Mouse (Mus musculus) c-Kit-positive CD71-positive TER-119-positive erythroid progenitor cells, embryonic 14.5 days (primary cell): Measurements from ENCODE around the gene Sycp3.
A peak's percentile ranks its signal among the peaks of the same experiment; 100 is the strongest.
"Not testable (repeated sequence)": the region's sequence is repeated elsewhere in the genome, so short reads cannot be mapped to it uniquely, and the experiment has no call there.

Experiments used
- DNase-seq: peaks from one replicate; pipeline ENCODE4 v3.0.0-alpha.2; 2013; ENCODE audit warnings: low spot score

Sycp3 gene

DNA sequence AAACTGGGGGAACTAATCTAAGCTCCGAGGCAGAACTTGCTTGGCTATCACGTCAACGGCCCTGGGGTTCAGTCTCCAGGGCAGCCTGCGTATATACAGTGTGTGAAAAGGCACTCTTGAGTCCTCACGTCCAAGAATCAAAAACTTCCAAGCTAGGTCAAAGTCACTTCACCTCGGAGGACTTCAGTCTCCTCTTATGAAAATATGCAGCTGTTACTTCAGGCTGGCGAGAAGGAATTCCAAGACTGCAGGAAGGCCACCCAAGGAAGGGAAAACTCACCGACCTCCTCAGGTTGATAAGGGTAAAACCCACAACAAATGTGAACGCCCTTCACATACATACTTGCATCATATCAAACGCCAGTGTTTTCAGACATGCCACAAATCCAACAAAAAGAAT, 42.0 kb downstream of the Sycp3 start:
- no peak for DNase-seq

DNA sequence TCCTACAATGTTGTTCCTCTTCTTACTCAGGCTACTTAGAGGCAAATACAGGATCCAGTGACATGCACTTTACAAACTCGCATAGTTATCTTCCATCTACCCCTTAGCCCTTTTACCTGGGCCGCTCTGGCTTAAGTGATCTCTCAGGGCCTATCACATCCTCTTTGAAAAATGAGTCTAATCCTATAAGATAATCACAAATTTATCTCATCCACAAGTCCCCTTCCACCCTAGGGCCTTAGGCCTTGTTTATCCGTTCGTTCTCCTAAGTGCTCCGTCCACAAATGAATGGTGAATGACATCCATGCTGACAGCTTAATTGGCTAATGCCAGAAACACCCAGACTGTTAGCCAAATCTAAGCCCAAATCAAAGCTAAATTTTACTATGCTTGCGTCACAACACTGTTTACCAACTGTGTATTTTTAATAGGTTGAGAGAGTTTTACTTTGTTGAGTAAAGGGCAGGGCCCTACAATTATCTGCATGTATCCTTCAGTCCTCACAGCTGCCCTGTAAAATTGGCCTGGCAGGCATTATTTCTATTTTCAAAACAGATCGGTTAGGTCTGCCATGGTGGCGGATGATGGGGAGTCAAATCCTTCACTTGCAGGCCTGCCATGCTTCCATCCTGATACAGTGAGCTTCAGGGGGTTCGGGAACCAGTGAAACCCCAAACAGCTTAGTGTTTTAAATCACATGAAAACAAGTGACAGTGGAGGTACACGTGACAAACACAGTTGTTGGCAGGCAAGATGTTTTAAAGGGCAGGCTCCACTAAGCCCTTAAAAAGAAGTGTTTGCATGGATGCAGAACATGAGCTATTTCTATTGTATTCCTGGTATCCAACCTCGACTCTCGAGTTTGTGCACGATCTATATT, 42.8 kb downstream of the Sycp3 start:
- DNase-seq = no peak

DNA sequence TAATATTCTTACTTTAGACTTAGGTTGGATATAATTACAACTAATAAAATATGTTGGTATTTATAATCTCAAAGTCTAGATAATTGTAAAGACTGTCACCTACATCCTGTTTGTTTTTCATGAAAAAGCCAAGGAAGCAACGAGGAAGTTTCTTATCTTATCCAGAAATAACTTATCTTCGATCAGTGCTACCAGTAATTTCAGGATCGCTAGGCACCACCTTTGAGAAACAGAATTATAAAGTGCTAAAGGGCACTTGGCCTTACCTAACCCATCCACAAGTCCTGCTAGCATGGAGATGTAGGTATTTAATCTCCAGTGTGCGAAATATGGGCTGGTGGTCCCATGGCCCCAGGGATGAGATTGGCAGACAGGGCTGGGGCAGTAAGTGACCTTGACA, 43.5 kb downstream of the Sycp3 start:
- no peak for DNase-seq

DNA sequence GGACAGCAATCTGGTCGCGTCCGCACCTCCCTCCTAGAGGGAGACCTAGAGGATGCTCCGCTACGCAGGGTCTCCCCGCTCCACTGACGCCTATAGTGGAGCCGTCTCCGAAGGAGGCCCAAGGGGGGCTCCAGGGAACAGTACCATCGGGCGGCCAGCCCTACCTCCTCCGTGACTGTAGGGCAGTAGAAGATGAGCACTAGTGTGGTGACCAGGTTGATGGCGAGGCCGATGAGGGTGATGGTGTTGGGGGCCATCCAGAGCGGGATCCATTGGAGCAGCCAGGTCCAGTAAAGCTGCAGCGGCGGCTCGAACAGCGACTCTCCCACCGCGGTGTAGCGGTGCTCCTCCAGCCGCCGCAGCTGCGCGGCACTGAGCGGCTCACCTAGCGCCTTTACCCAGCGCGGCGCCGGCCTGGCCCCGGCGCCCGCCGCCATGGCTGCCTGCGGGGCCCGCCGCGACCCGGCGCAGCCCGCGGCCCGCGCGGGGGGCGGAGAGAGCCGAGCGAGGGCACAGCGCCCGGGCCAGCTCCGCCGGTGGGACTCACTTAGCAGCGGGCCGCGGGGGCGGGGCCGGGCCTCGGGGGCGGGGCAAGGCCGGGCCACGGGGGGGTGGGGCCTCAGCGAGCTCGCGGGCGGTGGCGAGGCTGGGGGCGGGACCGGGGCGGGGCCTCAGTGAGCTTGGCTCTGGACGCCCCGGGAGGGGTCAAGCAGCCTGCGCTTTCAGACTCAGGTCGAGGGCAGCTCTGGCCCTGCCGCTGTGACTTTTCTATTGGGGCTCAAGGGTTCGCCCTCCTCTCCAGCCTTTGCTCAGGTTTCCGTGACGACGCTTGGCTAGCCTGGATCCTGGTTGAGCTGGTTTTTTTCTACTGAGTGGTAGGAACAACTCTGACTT, 44.3 kb downstream of the Sycp3 start, which contains the start of gene Chpt1:
Gene Chpt1, minus strand, starts transcription at position 653 of the 894 bp plus-strand sequence.
- DNase-seq = peak; percentile 70

DNA sequence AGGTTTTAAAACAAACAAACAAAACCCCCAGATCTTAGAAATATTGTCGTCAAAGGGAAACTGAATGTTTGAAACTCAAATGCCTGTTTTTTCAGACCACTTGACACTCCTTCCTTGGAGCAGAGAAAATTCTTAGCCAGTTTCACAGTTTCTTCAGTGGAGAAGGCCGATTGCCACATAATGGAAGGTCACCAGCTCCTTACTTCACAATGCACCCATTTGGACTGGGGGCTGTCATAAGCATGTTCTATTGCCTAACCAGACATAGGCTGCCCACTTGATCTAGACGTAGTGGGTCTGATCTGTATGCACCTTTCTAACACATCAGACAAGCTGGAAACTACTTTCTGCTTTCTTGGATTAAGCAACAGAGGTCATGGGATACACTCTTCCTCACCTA, 45.1 kb downstream of the Sycp3 start:
- no peak for DNase-seq

DNA sequence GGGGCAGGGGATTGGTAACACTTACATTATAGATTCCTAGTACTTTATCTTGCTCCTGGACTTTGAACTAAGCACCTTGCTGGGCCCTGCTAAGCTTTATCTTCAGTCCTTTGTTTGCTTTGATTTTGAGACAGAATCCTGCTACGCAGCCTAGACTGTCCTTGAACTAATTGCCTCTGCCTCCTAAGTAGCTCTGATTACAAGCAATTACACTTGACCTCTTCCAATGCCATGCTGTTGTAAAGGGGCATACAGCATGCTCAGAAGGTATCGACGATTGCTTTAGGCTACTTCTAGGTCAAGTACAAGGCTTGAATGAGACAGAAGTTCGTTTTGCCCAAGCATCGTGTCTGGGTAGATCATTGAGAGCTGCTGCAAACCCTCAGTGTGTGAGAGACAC, 45.9 kb downstream of the Sycp3 start:
- no peak for DNase-seq

DNA sequence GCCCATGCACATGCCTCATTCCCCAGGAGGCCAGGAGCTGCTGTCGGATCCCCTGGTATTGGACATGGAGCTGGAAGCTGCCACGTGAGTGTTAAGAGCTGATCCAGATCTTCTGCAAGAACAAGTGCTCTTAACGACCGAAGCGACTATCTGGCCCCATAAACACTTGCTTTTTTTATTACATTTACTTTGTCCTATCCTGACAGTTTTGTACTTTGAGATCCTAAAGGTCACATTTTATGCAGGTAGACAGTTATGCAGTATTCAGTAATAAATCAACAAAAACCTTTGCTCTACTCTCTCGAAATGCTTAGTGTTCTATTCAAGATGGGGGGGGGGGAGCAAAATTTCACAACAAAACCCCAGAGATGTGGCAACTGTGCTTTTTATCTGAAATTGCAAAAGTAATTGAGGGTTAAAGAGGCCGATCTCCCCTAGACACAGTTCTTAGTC, 48.3 kb downstream of the Sycp3 start:
- DNase-seq = no peak

GRCm38 (mm10) chr10:88510503-88511271, 51.3 kb downstream of the Sycp3 start:
- no peak for DNase-seq

DNA sequence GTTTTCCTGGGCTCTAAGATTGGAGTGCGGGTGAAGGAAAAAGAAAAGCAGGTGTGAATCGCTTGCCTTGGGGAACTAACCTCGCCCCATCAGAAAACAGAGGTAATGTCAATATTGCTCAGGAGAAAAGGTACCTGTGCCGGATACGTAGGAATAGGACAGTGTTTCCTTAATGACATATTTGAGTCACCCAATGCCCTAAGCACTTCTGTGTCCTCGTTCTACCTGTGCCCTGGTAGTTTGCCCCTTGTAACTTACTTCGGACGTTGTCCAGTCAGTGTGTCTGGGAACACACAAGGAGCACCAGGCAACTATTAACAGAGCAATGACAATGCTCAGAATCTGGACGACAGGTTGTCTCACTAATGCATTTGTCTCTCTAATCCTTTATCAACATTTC, 52.0 kb downstream of the Sycp3 start:
- no peak for DNase-seq

GRCm38 (mm10) chr10:88513574-88514135, 54.3 kb downstream of the Sycp3 start:
- no peak for DNase-seq

DNA sequence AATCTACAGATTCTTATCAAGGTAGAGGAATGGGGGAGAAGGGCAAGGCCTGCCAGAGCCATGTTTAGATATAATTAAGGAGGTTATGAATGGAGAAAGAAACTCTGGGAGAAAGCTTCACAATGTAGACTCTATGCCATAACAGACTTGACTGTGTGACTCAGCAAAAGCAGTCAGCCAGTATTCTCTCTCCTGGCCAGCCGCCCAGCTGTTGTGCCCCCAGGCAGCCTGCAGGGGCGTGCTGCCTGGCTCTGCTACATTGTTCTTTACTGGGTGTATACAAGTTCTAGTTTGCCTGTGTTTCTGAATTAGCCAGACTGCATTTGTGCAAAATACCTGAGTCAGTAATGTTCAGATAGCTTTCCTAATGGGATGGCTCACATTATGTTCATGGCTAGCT, 55.1 kb downstream of the Sycp3 start:
- DNase-seq = no peak

DNA sequence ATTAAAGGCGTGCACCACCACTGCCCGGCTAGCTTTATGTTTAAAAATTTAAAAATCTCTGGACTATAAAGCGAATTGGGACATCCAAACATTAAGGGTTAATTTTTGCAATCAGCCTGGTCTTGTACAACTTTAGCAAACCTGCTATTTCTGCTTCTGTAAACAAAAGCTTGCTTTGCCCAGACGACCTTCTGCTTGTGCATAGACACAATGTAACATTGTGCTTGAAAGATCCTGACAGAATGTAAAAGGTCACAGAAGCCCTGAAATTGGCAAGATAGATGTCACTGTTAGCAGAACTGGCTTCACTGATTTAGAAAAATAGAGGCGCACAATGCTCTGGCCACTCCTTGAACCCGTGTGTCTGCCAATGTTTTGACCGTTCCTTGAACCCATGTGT, 55.7 kb downstream of the Sycp3 start:
- not testable (repeated sequence) for DNase-seq

DNA sequence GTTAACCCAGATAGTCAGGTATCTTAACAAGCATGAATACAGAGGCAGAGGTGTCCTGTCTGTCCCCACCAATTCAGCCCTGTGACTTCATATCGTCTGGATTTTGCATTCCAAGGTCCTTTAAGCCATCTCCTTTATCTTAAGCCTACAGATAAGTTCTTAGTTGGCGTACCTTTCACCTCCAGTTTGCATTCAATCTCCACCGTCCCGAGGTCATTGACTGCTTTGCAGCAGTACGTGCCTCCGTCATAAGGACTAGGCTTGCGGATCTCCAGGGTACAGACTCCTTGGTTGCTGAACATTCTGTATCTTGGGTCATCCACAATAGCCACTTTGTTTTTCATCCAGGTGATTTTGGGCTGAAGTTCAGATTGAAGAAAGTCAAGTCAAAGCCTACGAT, 63.4 kb downstream of the Sycp3 start:
- DNase-seq = no peak
